Mouse (Mus musculus) right cerebral cortex, postnatal 36 days (tissue): Measurements from ENCODE around the gene Ctxn2.
"Not testable (repeated sequence)": the region's sequence is repeated elsewhere in the genome, so short reads cannot be mapped to it uniquely, and the experiment has no call there.

Source experiments
- DNase-seq, 2 experiments: peaks; one replicate each; pipeline ENCODE4 v3.0.0; 2022; ENCODE audit warnings: low spot score in 2 of 2, mixed read lengths in 1 of 2

Ctxn2 gene

DNA sequence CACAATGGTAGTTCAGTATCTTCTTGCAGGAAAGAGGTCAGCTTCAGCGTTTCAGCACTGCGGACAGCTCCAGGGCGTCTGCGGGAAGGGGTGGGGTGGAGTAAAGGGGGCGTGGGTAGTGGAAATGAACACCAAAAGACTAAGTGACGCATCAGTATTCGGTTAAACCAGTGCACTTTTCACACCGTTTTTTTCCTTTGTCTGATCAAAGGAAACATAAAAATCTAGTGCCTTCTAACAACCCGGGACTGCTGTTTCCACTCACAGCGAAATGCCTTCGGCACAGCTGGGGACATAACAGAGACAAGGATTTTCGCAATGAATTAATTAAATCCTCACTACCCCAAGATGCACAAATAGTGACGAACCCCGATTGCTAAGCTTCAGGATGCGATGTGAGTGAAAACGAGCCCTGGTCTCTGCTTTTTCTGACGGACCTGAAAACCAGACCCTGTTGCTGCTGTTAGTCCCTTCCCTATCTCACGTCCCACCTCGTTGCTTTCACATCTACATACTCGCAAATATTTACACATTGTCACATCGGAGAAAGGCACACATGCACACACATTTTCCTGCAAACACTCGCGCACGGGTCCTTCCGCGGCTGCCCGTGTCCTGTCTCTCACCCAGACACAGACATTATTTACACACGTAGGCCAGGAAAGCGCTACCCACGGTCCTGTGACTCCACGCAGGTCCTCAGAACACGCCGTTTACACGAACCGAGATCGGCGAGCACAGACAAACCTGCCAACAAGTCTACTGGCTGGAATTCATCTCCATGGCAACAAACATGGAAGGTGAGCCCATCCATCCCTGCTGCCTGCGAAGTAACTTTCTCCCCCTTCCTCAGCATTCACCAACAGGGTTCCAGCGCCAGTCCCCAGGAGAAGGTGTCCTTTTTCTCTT is at the start of gene Ctxn2:
TSS of gene Ctxn2 (plus strand) at position 790 of the 909 bp plus-strand sequence.
- peak; percentile 22 to 53 for DNase-seq

DNA sequence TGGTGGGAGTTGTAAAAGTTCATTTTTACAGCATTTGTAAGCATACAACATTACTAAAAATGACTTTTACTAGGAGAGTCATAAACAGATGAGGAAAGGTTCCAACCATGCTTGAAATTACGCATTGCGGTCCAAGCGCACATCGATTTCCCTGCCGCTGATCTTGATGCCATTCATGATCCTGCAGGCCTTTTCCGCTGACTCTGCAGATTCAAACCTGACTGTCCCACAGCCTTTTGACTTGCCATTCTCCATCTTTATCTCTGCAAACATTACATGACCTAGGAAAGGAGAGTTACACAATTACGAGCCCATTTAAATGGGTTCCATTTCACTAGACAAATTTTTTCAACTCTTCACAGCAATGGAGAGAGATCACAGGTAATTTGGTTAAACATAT is 47.7 kb upstream of the Ctxn2 start:
- DNase-seq: no peak

DNA sequence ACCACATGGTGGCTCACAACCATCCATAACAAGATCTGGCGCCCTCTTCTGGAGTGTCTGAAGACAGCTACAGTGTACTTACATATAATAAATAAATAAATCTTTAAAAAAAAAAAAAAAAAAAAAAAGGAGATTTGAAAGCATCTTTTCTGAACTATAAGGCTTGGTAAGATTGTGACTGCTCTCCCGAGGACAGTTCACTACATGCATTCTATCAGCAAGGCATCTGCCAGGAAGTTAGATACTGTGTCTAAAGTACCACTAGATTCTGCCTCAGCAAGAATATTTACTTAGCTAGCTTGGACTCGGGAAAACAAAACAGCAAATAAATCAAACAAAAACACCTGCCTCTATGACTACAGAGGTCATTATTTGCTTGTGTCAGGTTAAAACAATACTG is 44.4 kb upstream of the Ctxn2 start:
- not testable (repeated sequence) for DNase-seq

DNA sequence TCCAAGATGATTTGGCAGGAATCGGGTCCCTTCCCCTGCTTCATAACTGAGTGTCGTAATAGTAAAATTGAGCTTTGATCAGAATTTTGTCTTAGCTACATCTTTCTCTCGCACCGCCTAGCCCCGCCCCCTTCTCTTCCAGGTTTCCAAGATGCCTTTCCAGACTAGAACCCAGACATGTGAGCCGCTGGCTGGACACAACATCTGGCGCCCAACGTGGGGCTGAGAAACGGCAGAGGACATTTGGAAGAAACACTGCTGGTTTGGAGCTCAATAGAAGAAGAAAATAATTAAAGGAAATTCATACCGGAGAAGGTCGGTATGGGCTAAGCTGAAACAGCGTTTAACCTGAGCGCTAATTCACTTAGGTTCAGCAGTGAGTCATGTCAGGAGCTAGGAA is 32.0 kb upstream of the Ctxn2 start:
- not testable (repeated sequence) for DNase-seq

DNA sequence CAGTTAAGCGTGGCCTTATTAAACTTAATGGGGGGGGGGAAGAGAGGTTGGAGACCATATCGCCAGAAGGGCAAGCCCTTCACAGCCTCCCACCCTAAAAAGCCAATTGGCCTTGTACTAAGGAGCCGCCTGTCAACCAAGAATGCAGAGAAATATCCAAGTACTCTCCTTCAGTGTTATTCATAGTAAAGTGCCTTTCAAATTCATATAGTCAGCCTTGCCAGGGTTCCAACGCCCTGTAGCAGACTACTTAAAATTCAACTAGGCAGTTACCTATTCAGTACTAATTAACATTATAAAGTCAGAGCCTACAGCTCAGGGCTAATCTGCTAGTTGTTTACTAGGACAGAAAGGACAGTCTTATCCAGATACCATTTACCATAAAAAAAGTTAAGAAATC is 30.0 kb upstream of the Ctxn2 start:
- not testable (repeated sequence) for DNase-seq

DNA sequence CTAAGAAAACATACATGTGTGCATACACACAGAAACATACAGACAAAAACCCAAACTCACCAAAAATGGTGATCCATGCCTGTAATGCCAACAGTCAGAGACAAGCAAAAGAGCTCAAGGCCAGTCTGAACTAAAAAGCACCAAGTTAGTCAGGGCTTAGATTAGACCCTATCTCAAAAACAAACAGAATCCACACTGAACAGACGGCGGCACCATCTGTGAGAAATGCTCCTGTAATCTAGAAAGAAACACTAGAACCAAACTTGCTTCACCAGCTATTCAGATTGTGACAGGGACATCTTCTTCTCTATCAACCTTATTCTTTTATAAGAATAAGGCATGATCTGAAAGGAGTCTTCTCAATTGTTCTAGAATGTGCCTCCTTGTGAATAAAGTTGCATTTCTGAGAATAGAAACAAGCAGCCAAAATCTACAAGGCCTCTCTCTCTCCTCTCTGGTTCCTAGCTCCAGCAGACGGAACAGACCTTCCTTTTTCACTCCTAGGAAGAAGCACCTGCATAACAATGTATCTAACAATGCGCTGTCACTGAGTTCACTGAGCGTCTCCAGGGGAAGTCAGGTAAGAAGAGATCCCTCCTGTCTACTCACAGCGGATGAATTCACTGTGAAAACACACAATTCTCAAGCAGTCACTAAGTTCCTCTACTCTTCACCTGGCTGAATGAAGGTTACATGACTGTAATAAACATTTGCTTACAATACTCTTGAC is 16.9 kb upstream of the Ctxn2 start:
- peak; percentile 27 to 36 for DNase-seq

DNA sequence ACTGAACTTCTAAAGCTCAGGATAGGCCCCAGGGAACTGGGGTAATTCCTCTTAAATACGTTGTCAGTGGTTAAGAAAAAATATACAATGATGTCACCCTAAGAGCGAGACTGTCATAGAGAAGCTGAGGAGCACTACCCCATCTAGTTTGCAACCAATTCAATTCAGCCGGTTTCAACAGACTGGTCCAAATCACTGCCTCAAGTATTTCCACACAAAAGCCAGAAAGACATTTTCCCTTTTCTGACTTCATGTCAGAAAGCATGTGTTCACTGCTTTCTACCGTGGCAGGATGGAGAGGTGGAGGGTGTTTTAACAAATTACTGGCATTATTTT is 14.2 kb upstream of the Ctxn2 start:
- DNase-seq: no peak

DNA sequence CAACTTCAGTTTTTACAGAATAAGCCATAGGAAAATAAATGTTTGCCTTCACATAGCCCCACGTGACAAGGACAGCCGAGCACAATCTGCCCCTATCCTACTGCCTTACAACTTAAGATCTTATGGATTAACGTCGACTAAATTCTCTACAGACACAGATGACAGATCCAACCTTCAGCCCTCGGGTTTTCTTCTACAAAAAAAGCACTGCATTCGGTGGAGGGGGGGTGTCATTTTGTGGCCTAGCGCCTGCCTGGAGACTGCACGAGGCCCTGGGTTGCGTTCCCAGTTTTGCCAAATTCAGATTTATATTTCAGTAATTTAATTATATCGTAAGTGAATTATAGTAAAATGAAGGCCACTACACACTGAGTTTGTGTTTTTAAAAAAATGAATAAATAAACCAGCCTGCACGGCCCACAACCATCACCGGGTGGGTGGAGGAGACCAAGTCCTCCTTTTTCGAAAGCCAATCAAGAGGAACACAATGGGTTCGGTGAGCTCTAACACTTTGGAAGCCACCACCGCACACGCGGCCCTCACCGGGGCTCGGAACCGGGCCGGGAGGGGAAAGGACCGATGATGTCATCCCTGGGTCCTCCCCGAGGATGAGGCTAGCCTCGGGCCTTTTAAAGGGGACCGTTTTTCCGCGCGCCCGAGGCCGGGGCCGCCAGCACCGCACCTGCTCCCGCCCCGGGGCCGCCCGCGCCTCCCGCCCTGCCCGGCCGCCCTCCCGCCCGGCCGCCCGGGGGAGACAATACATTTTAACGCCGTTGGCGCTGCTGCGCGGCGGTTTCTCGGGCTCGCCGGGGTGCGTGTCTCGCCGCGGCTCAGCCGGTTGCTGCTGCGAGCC is 13.6 kb upstream of the Ctxn2 start:
- peak; percentile 25 to 39 for DNase-seq

DNA sequence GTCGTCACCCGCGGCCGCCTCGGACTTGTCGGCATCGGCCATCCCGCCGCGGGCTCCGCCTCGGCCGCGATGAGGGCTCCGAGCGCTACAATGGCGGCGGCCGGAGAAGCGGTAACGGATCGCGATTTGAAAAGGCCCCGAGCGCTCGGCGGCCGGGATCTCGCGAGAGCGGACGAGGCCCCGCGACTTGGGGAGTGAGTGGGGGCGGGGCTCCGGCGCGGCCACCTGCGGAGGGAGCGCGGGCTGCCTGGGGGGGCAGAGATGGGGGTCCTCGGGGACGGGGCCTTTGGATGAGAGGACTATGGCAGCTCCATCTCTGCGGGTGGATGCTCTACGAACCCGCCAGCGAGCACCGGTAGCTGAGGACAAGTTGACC is 13.0 kb upstream of the Ctxn2 start, which contains the start of gene Myef2:
TSS of gene Myef2 (minus strand) at position 185 of the 376 bp plus-strand sequence.
- DNase-seq: peak; percentile 57

DNA sequence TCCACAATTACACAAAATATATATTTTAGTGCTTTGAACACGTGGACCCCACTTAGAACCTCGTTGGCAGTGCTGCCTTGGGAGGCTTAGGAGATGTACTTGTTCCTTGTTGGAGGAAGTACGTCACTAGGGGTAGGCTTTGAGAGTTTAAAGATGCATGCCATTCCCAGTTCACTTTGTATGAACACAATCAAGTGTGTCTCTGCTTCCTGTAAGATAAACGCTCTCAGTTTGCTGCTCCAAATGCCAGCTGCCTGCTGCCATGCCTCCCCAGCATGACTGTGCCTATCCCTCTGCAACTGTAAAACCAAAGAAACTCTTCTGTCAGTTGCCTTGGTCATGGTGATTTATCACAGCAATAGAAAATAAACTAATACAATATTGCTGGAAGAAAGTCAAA is 10.7 kb upstream of the Ctxn2 start:
- DNase-seq: no peak

DNA sequence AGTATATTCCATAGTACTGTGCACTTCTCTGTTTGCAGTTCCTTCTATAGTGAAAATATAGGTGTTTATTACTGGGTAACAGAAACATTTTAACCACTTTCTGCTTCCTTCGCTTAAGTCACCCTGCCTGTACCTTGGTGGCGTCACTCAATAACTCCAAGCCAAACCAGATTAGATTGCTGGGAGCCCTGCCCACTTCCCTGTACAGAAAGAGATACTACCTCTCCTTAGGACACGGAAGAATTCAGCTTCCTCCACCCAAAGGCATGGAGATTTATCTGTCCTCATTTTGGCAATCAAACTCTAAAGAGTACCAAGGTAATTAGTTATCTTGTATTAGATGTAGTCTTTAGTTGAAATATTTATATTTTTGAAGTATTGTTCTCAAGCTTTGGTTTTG is 9.7 kb upstream of the Ctxn2 start:
- DNase-seq: no peak

DNA sequence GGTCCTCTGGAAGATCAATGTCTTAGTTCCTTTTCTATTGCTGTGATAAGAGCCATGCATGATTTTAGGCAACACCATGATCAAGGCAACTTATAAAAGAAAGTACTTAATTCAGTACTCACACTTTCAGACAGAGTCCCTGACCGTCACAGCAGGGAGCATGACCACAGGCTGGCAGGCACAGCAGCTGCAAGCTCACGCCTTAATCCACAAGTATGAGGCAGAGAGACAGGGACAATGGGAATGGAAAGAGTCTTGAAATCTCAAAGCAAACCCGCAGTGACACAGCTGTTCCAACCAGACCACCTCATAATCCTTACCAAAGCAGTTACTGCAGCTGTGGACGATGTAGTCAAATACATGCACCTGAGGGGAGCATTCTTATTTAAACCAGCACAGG is 2.4 kb upstream of the Ctxn2 start:
- DNase-seq: no peak

DNA sequence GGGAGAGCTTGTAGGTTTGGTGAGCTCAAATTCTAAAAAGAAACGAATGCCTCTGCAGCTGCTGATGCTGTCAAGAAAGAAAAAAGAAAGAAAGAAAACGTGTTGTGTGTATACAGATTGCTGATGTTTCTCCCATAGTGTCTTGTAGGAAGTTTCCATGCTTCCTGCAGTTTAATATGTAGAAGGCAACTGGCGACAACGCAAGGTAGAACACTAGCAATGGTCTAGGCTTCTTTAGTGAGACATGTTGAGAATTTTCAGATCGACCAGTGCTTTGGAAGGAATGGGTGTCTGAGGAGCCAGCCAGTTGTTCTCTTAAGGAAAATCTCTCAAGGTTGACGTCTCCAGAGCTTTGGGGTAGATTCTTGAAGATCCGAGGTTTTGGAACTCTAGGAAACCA is 354 bp downstream of the Ctxn2 start:
- no peak for DNase-seq

DNA sequence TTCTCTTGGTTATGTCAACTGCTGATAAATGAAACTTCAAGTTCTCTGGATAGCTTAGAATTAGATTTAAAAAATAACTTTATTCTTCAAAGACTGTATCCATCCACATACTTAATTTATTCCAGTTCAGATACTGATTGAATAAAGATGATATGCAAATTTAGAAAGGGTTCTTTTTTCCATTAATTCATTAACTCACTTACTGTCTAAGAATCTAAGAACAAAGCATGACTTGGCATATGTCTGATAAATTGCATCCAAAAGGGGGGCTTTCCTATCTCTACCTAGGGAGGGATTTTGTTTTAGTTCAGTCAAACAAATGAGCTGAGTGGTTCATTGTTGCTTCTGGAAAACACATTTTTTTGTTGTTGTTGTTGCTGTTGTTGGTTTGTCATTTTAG is 5.8 kb downstream of the Ctxn2 start:
- DNase-seq: no peak

DNA sequence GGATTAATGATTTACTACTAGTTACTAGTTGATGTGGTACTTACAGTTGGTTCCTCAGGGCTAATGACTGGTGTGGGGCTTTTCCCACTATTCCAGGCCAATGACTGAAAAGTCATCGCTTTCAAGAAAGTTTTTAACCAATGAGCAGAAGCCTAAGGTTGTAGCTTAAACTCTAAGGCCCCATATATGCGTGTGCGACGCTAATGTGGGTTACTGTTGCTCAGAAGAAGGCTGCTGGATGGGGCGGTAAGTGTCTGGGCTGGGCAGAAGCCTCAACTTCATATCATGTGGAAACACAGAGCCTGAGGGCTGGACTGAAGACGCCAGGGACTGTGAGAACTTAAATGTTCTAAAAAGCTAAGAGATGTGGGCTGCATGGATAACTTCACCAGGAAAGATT is 15.9 kb downstream of the Ctxn2 start, which contains the start of gene Slc12a1:
TSS of gene Slc12a1 (plus strand) at position 118 of the 400 bp plus-strand sequence.
- no peak for DNase-seq

DNA sequence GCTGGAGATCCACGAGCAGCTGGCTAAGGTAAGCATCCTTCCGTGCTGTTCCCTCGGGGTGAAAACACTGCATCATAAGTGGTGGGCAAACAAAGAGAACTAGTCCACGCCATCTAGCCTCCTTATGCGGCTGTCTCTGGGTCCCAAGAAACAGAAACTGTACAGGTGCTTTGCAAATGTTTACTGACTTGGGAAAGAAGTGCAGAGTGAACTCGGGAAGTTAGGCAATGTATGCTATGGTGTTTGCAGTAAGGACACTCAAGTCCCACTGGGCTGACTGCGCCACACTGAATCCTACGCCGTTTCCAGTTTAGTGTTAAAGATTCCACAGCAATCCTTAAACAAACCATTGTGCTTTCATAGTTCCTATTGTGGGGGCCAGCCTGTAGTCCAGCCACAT is 17.8 kb downstream of the Ctxn2 start:
- no peak for DNase-seq

DNA sequence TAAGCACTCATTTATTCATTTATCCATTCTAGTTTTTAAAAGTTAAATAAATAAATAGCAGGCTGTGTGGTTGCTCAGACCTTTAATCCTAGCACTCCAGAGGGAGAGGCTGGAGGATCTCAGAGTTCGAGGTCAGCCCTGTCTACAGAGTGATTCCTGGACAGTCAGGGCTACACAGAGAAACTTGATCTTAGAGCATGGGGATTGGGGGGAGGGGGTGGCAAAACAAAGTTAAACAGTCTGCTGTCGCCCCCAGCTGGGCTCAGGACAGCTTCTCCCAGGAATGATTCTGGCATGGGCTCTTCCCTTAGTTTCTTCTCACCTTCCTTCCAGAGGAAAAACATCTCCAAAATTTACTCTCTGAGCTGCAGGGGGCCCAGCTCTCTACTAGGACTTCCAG is 19.0 kb downstream of the Ctxn2 start:
- DNase-seq: no peak

DNA sequence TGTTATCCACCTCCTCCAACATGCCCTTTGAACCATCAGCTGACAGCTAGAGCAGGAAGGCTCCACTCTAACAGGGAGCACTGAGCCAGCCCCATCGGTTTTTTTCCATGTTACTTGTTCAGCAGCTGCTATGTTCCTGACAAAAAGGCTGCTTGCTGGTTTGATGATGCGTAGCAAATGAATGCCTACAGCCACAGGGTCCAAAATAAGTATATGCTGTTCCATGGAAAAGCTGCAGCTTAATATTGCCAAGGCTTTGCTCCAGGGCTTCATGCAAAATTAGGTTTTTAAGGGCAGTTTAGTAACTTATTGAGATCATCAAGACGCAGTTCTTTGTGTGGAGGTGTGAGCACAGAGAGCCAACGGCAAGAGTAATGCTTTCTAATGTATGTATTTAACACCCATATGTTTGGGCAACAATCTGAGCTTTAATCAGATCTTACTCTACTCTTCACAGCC is 25.5 kb downstream of the Ctxn2 start:
- no peak for DNase-seq

DNA sequence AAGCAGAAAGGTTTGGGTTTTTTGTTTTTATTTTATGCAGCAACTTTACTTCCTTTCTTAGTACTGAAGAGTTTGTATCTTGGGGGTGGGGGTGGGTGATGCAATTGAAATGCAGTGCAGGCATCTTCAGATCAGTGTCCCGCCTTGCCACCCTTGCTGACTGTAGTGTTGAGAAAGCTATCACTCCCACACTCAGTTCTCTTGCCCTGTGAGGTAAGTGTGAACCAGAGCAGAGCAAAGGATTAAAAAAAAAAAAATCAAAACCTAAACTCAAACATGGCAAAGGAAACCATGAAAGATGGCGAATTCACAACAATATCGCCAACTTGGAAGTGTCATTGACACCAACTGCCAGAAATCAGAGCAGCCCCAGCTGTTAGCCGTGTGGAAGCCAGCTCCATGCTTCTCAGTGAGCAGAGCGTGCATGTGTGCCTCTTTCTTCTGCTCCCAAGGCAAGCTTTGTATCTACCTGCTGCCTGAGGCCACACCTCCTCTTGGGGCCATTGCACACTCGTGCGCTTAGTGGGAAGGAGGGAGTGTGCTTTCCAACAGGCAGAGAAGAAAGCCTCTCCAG is 41.8 kb downstream of the Ctxn2 start:
- DNase-seq: no peak

DNA sequence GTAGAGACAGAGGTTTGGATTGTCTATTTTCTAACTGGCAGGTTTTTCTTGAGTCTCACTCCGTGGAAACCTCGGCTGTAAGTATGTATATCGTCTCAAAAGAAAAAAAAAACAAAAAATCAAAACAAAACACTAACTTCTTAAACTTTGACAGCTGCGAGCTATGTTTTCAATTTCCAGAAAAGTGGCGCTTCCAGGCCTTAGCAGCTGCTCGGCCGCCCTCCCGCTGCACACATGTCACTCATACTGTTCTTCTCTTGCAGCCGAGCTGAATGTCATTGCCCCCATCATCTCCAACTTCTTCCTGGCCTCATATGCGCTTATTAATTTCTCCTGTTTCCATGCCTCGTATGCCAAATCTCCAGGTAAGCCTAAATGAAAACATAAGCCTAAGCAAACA is 51.4 kb downstream of the Ctxn2 start:
- no peak for DNase-seq

DNA sequence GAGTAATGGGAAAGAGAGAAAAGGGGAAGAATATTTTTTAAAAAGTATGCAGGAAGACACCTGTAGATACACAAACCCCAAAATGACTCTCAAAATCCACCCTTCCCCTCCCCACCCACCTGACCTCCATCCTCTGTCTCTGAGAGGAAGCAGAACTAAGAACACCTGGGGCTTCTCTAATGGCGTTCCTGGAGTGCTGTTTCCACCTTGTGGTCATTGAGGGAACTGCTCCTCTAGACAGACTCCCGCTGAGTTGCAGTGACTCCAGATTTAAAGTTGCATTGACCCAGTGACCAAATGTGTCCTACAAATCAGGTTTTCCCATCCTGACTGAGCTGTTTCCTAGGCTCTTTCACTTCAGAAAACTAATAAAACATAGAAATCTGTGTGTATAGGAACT is 52.7 kb downstream of the Ctxn2 start:
- peak; percentile 20 to 23 for DNase-seq

DNA sequence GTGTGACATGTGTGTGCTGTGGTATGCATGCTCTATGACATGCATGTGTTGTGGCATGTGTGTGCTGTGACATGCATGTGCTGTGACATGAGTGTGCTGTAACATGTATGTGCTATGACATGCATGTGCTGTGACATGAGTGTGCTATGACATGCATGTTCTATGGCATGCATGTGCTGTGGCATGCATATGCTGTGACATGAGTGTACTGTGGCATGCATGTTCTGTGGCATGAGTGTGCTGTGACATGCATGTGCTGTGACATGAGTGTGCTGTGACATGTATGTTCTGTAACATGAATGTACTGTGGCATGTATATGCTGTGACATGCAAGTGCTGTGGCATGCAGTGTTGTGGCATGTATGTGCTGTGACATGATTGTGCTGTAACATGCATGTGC is 56.4 kb downstream of the Ctxn2 start:
- no peak for DNase-seq
